ENCODE assay signal across 22 mouse cellular contexts in genomic region chr11:36746286-36746685, GRCm38 (mm10).
"Had no signal": no experiment of that assay in that cellular context is flagged by ENCODE, and none has a peak within 500 bp of the region (broad histone marks: within the 10 kb centered on the region; RNA-seq: fewer than 3 reads in every experiment).

No protein-coding gene starts in this region.

- ATAC-seq: midbrain, embryonic 13.5 days; midbrain, embryonic 16.5 days had no signal

- H3K27me3 ChIP-seq: kidney, embryonic 15.5 days; limb, embryonic 13.5 days; liver, embryonic 13.5 days; midbrain, embryonic 13.5 days; neural tube, embryonic 13.5 days; stomach, embryonic 15.5 days had no signal

- H3K4me1 ChIP-seq: kidney, embryonic 15.5 days; limb, embryonic 13.5 days; liver, embryonic 13.5 days; midbrain, embryonic 10.5 days; midbrain, embryonic 13.5 days; neural tube, embryonic 13.5 days; stomach, embryonic 15.5 days had no signal

- H3K4me2 ChIP-seq: kidney, embryonic 15.5 days; limb, embryonic 13.5 days; liver, embryonic 13.5 days; midbrain, embryonic 13.5 days; neural tube, embryonic 13.5 days; stomach, embryonic 15.5 days had no signal

- H3K27ac ChIP-seq: kidney, embryonic 15.5 days; limb, embryonic 10.5 days; limb, embryonic 13.5 days; liver, embryonic 13.5 days; midbrain, embryonic 10.5 days; midbrain, embryonic 13.5 days; neural tube, embryonic 13.5 days; stomach, embryonic 15.5 days had no signal

- H3K4me3 ChIP-seq: kidney, embryonic 15.5 days; limb, embryonic 10.5 days; limb, embryonic 13.5 days; liver, embryonic 13.5 days; midbrain, embryonic 10.5 days; midbrain, embryonic 13.5 days; myocyte; neural tube, embryonic 13.5 days; stomach, embryonic 15.5 days had no signal

- DNase-seq: kidney, adult 8-10 months; kidney, postnatal 10 days; kidney, postnatal 36 days; layer of hippocampus, postnatal 36 days; liver; liver, embryonic 13.5 days; lung, adult 2 months; lung, postnatal 14 days; lung, postnatal 4 days; right cerebral cortex, adult 18-20 months; right cerebral cortex, postnatal 25 days; spleen, adult 18-20 months; thymus, postnatal 25 days had no signal

- H3K36me3 ChIP-seq: kidney, embryonic 15.5 days; limb, embryonic 10.5 days; limb, embryonic 13.5 days; liver, embryonic 13.5 days; midbrain, embryonic 10.5 days; midbrain, embryonic 13.5 days; neural tube, embryonic 13.5 days; stomach, embryonic 15.5 days had no signal

- H3K9ac ChIP-seq: kidney, embryonic 15.5 days; limb, embryonic 13.5 days; liver, embryonic 13.5 days; midbrain, embryonic 13.5 days; neural tube, embryonic 13.5 days; stomach, embryonic 15.5 days had no signal

- H3K9me3 ChIP-seq: kidney, embryonic 15.5 days; limb, embryonic 10.5 days; limb, embryonic 13.5 days; liver, embryonic 13.5 days; midbrain, embryonic 10.5 days; midbrain, embryonic 13.5 days; neural tube, embryonic 13.5 days; stomach, embryonic 15.5 days had no signal
